Mouse (Mus musculus) right cerebral cortex, postnatal 10 days (tissue): Measurements from ENCODE around the gene Lsmem1.
A peak's percentile ranks its signal among the peaks of the same experiment; 100 is the strongest.

ENCODE experiments used
- DNase-seq, 2 experiments: peaks; one replicate each; pipeline ENCODE4 v3.0.0; 2021; ENCODE audit warnings: low spot score in 2 of 2

Lsmem1 gene

DNA sequence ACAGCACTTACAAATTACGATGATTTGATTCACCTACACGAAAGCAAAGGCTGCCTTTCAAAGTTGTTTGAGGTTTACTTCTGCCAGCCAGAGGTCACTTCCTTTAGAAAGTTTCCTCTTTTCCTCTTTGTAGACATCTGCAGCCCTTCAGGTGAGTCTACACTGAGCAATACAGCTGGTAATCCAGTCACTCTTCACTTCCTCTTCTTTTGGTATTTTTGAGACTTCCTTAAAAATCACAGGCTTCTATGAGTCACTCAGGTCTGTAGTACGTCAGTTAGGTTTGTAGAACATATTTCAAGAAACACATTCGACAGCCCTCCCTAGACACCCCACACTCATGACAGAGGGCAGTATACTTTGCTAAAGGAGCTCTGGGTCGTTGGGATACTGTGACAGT is 58.6 kb downstream of the Lsmem1 start:
- DNase-seq = no peak

DNA sequence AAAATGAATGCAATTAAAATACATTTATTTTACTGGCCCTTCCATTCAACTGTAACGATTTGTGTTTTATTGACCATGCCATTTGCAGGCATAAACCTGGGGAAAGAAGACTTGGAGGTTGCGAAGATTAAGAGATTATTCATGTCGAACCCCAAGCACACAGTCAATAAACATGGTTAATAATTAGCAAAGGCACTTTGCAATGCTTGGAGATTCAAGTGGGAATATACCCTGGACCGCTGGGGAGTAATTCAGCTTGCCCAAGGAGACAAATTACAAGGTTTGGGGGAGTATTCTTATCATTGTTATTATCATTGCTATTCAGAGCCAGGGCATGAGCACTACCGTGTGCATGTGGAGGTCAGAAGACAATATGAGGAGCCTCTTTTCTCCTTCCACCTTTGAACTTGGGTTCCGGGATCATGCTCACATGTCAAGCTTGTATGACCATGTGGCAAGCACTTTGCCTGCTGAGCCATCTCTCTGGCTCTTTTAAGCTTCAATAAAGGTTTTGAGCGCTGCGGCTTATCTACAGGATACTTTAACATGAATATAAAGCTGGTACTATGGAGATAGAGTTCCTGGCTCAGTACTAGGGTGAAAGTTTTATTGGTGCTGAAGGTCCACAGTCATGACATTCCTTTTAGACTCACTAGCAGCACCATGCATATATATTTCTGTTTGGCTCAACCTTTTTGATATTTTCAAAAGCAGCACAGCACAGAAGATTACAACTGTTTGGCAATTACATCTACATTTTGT is 59.6 kb downstream of the Lsmem1 start:
- DNase-seq = no peak

DNA sequence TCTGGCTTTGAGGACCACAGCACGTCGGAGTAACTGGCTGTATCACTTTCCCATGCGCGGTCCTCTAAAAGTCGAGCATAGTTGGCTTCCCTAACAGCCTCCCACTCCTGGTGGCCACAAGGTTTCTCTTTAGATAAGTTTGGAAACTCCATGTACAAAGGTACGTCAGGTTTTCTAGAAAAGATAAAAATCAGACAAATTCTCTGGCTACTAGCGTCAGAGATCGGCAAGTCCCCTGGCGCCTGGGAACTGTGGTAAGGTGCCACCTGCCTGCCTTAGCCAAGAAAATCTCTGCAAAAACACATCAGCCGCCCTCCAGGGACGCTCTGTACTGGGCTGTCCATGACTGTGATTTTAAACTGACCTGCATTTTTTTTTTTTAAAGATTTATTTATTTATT is 64.8 kb downstream of the Lsmem1 start:
- no peak for DNase-seq

DNA sequence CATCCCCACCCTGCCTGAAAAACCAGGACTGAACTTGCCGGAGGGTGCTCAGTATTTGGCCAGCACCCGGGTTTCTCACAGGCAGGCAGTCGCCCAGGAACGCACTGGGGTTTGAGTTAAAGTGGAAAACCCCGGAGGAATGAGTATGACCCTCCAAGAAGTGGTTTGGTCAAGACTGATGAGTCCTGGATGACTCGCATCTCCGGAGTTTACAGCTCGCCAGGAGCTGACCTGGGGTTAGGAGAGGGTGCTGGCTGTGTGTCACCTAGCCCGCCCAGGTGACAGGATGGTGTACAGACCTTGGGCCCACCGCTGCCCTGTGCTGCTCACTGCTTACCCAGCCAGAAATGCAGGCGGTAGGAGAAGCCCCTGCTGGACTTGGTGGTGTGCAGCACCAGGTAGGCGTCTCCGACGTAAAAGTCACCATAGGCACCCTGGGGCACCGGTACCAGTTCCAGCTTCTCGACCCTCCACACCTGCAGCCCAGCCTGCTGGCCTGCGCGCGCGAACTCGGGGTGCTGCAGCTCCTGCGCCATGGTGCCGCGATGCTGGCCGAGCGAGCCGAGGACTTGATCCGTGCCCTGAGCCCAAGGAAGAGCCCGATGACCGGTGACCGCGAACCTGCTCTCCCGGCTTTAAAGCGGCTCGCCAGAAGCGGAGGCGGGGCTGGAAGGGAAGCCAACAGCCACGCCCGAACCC is 65.6 kb downstream of the Lsmem1 start, which contains the start of gene Scin:
Gene Scin (minus strand): TSS at position 656 of the 699 bp plus-strand sequence.
- DNase-seq = peak in 1 of 2 experiments; percentile 19

DNA sequence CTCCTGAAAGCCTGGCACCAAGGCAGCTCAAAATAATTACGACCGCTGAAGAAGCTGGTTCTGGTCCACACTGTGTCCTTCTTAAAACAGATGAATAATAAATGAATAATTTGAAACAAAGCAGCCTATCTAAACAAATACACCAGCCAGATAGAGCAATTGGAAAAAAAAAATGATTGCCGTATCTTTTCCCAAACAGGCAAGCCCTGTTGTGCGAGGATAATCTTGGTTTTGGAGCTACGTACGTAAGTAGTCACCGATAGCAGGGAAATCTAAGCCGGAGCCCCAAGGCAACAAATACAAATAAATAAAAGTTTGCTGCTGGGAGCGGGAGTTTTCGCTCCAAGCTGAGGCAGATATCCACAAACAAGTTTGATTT is 66.1 kb downstream of the Lsmem1 start:
- DNase-seq = no peak
